Mouse (Mus musculus) intestine, embryonic 15.5 days (tissue): Measurements from ENCODE around the gene Maff. TPM values are rescaled to one million over a fixed set of nuclear protein-coding genes. Genes with fewer than 3 reads are reported as not detected.

ENCODE experiments used
- ATAC-seq: fragments of 200-750 bp; cut with Nextera tagmentation; 2 replicates; pipeline ENCODE4 v1.8.0; 2017; ENCODE audit warnings: moderate TSS enrichment, moderate library complexity
- H3K27ac ChIP-seq: fragments of 300-500 bp; sonication (generic); 2 replicates; pipeline ENCODE4 v1.5.1; 2015; ENCODE audit warnings: mild to moderate bottlenecking, inconsistent platforms
- H3K27me3 ChIP-seq: fragments of 300-500 bp; sonication (generic); replicated peaks from 2 replicates; pipeline ENCODE4 v1.6.1; 2015; ENCODE audit warnings: inconsistent platforms
- H3K36me3 ChIP-seq: fragments of 300-500 bp; sonication (generic); 2 replicates; pipeline ENCODE4 v1.6.1; 2015; ENCODE audit warnings: inconsistent platforms
- H3K4me1 ChIP-seq: fragments of 300-500 bp; sonication (generic); replicated peaks from 2 replicates; pipeline ENCODE4 v1.6.1; 2015; ENCODE audit warnings: inconsistent platforms
- H3K4me2 ChIP-seq: fragments of 300-500 bp; sonication (generic); replicated peaks from 2 replicates; pipeline ENCODE4 v1.6.1; 2015; ENCODE audit warnings: mild to moderate bottlenecking, inconsistent platforms
- H3K4me3 ChIP-seq: fragments of 300-500 bp; sonication (generic); replicated peaks from 2 replicates; pipeline ENCODE4 v1.5.1; 2015; ENCODE audit warnings: inconsistent platforms
- H3K9ac ChIP-seq: fragments of 300-500 bp; sonication (generic); 2 replicates; pipeline ENCODE4 v1.6.1; 2015; ENCODE audit warnings: inconsistent platforms
- H3K9me3 ChIP-seq: fragments of 300-500 bp; sonication (generic); 2 replicates; pipeline ENCODE4 v1.6.1; 2016; ENCODE audit warnings: inconsistent platforms
- WGBS: fragments of 180-500 bp; shearing (Covaris S2); methylation state at CpG from one replicate; pipeline ENCODE4 v1.1.7; 2015; 5-methylcytosine and 5-hydroxymethylcytosine counted together
- polyA plus RNA-seq: library from polyadenylated mRNA; unstranded; fragments of >200 nt; fragmentation: Nextera tagmentation; extraction: Ambion mirVana; gene quantifications from 2 replicates; pipeline ENCODE4 v1.2.1, GENCODE M21; 2015

Gene Maff
- polyA plus RNA-seq, 1 experiment from 2014 or later, result 7.9 TPM

GRCm38 (mm10) chr15:79323791-79324155 lies 22.6 kb upstream of the Maff start:
- H3K27ac ChIP-seq, result peak overlapping the region; percentile 76
- 85% methylated on average over 4 of the region's 4 CpGs for WGBS
- no peak overlapping the region for H3K9ac ChIP-seq
- no peak for ATAC-seq
- no peaks in the 10 kb centered on the region for H3K9me3 ChIP-seq
- H3K36me3 ChIP-seq, result no peaks in the 10 kb centered on the region
- no peak overlapping the region for H3K4me2 ChIP-seq
- H3K4me3 ChIP-seq, result no peak overlapping the region
- no peaks in the 10 kb centered on the region for H3K27me3 ChIP-seq
- peaks cover 42% of the 10 kb centered on the region for H3K4me1 ChIP-seq

- 0 out of 2 replicates have a peak overlapping the region, but pooled peaks have one; percentile 76 for H3K27ac ChIP-seq
- H3K27me3 ChIP-seq, result no peaks in the 10 kb centered on the region
- peaks cover 42% of the 10 kb centered on the region for H3K4me1 ChIP-seq
- no peak overlapping the region for H3K4me3 ChIP-seq
- no peaks in the 10 kb centered on the region for H3K9me3 ChIP-seq
- no peaks in the 10 kb centered on the region for H3K36me3 ChIP-seq
- 70% methylated on average over 3 of the region's 3 CpGs for WGBS
- H3K9ac ChIP-seq, result no peak overlapping the region
- H3K4me2 ChIP-seq, result no peak overlapping the region
- ATAC-seq, result no peak
Measured at GRCm38 (mm10) chr15:79324373-79324772, 22.0 kb upstream of the Maff start.

GRCm38 (mm10) chr15:79325742-79326141 lies 20.7 kb upstream of the Maff start:
- Histone ChIP-seq H3K4me3 (no peak overlapping the region), H3K9me3 (no peaks in the 10 kb centered on the region), H3K27ac (no peak overlapping the region), H3K36me3 (no peaks in the 10 kb centered on the region), H3K27me3 (no peaks in the 10 kb centered on the region), H3K9ac (no peak overlapping the region), H3K4me1 (peaks cover 42% of the 10 kb centered on the region), H3K4me2 (peak overlapping the region; percentile 79; the same call in 1 of the 2 replicates)
- no peak for ATAC-seq
- WGBS, result 65% methylated on average over 3 of the region's 3 CpGs

DNA sequence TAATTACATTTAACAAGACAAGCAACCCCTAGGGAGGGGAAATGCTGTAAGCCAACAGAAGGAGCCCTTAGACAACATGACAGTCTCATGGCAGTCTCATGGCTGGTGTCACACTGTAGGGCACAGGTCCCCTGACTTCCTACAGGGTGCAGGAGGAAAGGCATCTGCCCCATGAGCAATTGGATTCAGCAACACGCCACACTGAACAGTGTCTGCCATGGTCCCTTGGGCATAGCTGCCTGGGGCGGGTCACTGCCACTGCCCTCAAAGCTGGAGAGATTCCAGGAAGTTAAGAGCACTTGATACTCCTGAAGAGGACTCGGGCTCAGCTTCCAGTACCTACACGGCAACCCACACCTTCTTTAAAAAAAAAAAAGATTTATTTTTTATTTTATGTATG lies 20.2 kb upstream of the Maff start:
- H3K4me3 ChIP-seq, result no peak overlapping the region

DNA sequence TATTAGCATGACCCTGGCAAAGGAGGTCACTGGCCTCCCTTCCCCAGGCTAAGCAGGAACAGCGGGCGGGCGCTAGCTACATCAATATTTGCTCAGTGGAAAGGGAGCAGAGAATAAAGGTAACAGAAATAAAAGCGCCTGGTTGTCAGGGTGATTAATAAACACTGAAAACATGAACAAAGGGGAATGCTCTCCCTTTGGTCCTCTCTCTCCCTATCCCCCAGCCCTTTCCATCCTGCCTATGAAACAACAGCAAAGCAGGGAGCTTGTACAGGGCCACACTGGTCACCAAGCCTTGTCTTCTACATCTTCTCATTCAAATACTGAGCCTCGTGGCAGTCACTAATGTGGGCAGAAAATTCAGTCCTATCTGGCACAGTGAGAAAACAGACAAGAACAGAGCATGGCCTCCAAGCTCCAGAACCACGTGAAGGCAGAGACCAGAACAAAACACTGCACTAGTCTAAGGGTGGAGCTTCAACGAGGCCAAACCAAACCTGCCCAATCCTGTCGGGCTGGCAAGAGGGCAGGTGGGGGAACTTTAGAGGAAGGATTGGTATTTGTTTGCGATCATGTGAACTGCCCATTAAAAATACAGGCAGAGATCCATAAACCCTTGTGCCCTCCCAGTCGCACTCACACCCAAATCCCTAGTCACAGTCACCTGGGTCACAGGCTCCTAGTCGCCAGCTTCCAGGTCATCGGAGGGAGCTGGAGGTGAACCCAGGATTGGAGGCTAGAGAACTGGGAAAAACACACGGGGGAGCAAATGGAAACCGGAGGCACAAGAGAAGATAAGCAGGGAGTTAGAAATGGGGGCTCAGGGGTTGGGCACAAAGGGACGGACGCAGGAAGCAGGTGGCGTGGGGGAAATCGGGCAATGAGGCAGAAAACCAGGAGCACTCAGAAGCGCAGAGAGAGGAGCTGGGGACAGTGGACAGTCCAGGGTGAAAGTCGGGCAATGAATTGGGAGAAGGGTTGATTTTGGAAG lies 19.2 kb upstream of the Maff start:
- H3K9me3 ChIP-seq, result no peaks in the 10 kb centered on the region
- peak overlapping the region; percentile 79 for H3K4me2 ChIP-seq
- H3K27ac ChIP-seq, result peak overlapping the region; percentile 93
- H3K9ac ChIP-seq, result peak overlapping the region; percentile 65
- peak overlapping the region; percentile 55 for H3K4me3 ChIP-seq
- 11% methylated on average over 20 of the region's 20 CpGs for WGBS
- peaks cover 42% of the 10 kb centered on the region for H3K4me1 ChIP-seq
- no peaks in the 10 kb centered on the region for H3K27me3 ChIP-seq
- peak; percentile 27 for ATAC-seq
- H3K36me3 ChIP-seq, result no peaks in the 10 kb centered on the region

More for the DNA sequence above, 20.2 kb upstream of the Maff start:
- H3K27ac ChIP-seq, result peak overlapping the region; percentile 93
- H3K4me1 ChIP-seq, result peaks cover 42% of the 10 kb centered on the region
- no peaks in the 10 kb centered on the region for H3K27me3 ChIP-seq
- no peak for ATAC-seq
- H3K9me3 ChIP-seq, result no peaks in the 10 kb centered on the region
- H3K4me2 ChIP-seq, result peak overlapping the region; percentile 79
- 51% methylated on average over 4 of the region's 4 CpGs for WGBS
- H3K36me3 ChIP-seq, result no peaks in the 10 kb centered on the region
- H3K9ac ChIP-seq, result no peak overlapping the region

DNA sequence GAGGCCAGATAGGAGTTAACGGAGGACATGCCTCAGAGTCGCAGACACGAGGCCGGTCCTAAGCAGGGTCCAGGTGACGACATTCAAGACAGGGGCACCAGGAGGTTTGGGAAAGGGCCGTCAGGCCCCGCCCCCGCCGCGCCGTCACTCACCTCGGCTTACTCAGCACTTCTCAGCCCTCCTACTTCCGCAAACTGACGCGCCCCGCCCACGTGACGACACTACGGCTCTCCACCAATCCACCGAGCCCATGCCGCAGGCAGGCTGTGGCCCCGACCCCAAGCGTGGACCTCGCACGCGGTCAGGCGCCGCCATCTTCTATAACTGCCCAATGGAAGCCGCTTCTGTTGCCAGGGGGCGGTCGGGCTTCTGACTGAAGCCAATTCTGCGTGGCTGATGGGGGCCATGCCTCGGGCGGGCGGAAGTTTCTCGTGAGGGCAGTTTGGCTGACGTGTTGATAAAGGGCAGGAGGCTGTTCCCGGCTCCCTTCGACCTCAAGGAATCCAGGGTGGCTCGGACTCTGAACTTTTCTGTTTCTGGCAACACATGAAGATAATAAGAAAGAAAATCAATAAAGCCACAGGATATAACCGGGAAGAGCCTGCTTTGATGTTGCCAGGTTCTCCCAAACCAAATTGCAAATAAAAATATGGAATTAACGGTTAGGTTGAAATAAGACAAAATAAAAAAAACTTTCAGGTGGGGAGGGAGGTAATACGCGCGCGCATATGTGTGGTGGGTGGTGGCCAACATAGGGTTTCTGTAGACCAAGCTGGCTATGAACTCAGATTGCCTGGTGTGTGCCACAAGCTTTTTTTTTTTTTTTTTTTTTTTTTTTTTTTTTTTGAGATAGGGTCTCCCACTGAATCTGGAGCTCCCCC lies 18.1 kb upstream of the Maff start, which contains the start of gene Pla2g6:
Gene Pla2g6, minus strand, starts transcription at position 333 of the 881 bp plus-strand sequence.
- H3K4me2 ChIP-seq, result peak within 1 kb of the TSS; percentile 79
- H3K9me3 ChIP-seq, result no peaks in the 10 kb centered on the region
- WGBS, result 3% methylated on average over 46 of the region's 46 CpGs
- ATAC-seq, result peak; percentile 97
- no peaks in the 10 kb centered on the region for H3K27me3 ChIP-seq
- peaks cover 34% of the 10 kb centered on the region for H3K4me1 ChIP-seq
- H3K9ac ChIP-seq, result peak within 1 kb of the TSS; percentile 65
- no peaks in the 10 kb centered on the region for H3K36me3 ChIP-seq
- H3K4me3 ChIP-seq, result peak within 1 kb of the TSS; percentile 55
- peak within 1 kb of the TSS; percentile 93 for H3K27ac ChIP-seq

GRCm38 (mm10) chr15:79328939-79329275 lies 17.5 kb upstream of the Maff start:
- 80% methylated on average over 4 of the region's 4 CpGs for WGBS
- no peak for ATAC-seq
- Histone ChIP-seq H3K27me3 (no peaks in the 10 kb centered on the region), H3K4me2 (peak overlapping the region; percentile 79), H3K4me3 (no peak overlapping the region), H3K9ac (no peak overlapping the region), H3K9me3 (no peaks in the 10 kb centered on the region), H3K27ac (peak overlapping the region; percentile 75; the same call in 1 of the 2 replicates), H3K36me3 (no peaks in the 10 kb centered on the region), H3K4me1 (peaks cover 29% of the 10 kb centered on the region)

- H3K4me1 ChIP-seq, result peaks cover 24% of the 10 kb centered on the region
Measured at GRCm38 (mm10) chr15:79329346-79329978, 17.0 kb upstream of the Maff start.

DNA sequence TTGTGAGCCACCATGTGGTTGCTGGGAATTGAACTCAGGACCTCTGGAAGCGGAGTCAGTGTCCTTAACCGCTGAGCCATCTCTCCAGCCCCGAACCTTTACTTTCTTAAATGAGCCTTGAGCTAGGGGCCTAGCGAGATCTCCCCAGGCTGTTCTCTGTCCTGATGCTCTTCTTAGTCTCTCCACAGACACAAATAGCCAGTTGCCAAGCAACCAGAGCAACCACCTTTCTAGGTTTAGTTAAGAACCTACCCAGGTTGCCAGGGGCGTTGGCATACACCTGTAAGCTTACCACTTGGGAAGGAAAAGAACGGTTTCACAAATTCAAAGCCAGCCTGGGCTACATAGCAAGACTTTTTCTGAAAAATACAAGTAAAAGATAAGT lies 16.4 kb upstream of the Maff start:
- Histone ChIP-seq H3K9me3 (no peaks in the 10 kb centered on the region), H3K9ac (no peak overlapping the region), H3K4me3 (no peak overlapping the region), H3K36me3 (no peaks in the 10 kb centered on the region), H3K4me1 (peaks cover 22% of the 10 kb centered on the region), H3K27me3 (no peaks in the 10 kb centered on the region), H3K27ac (no peak overlapping the region), H3K4me2 (no peak overlapping the region)
- ATAC-seq, result no peak
- WGBS, result 86% methylated on average over 6 of the region's 6 CpGs

More at GRCm38 (mm10) chr15:79329346-79329978, 17.0 kb upstream of the Maff start:
- Histone ChIP-seq H3K9me3 (no peaks in the 10 kb centered on the region), H3K27me3 (no peaks in the 10 kb centered on the region), H3K27ac (no peak overlapping the region), H3K36me3 (no peaks in the 10 kb centered on the region), H3K9ac (no peak overlapping the region), H3K4me3 (no peak overlapping the region), H3K4me2 (no peak overlapping the region)
- ATAC-seq, result no peak
- 96% methylated on average over 6 of the region's 6 CpGs for WGBS

DNA sequence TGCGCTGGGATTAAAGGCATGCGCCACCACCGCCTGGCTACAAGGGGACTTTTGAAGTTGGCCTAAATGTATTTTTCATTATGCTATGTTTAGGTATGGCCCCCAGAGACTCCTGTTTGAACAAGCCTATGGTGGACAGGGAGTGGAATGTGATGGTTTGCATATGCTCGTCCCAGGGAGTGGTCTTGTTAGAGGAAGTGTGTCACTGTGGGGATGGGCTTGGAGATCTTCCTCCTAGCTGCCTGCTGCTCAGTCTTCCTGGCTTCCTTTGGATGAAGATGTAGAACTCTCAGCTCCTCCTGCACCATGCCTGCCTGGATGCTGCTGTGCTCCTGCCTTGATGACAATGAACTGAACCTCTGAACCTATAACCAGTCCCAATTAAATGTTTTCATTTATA lies 15.9 kb upstream of the Maff start:
- Histone ChIP-seq H3K9me3 (no peaks in the 10 kb centered on the region), H3K4me3 (no peak overlapping the region), H3K36me3 (no peaks in the 10 kb centered on the region), H3K4me1 (peaks cover 17% of the 10 kb centered on the region), H3K27ac (no peak overlapping the region), H3K4me2 (no peak overlapping the region), H3K9ac (no peak overlapping the region), H3K27me3 (no peaks in the 10 kb centered on the region)
- no peak for ATAC-seq
- 51% methylated on average over 4 of the region's 4 CpGs for WGBS

DNA sequence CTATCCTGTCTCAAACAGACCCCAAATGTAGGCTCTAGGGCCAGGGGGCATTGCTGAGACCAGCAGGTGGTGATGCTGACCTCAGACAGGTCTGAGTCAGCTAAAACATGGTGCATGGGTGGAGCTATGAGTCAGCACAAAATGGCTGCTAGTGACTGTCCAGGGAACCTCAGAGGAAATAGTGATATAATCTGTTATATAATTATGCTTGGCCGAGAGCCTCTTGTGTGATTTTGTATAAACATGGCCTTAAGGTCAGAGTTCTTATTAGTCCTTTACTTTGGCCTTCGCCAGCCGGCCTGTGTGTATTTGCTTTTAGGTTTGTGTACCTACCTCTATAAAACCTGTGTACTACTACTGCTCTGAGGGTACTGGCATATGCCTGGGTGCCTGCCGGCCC lies 13.0 kb upstream of the Maff start:
- ATAC-seq, result no peak

More for the DNA sequence above, 13.0 kb upstream of the Maff start:
- H3K27me3 ChIP-seq, result no peaks in the 10 kb centered on the region
- no peak overlapping the region for H3K4me3 ChIP-seq
- no peaks in the 10 kb centered on the region for H3K9me3 ChIP-seq
- H3K4me2 ChIP-seq, result no peak overlapping the region
- 42% methylated on average over 4 of the region's 4 CpGs for WGBS
- H3K27ac ChIP-seq, result no peak overlapping the region
- no peaks in the 10 kb centered on the region for H3K36me3 ChIP-seq
- no peak overlapping the region for H3K9ac ChIP-seq
- 0 out of 2 replicates have a peak, but pooled peaks cover 2% of the 10 kb centered on the region for H3K4me1 ChIP-seq
